Mouse (Mus musculus) thymus, postnatal 36 days (tissue): Measurements from ENCODE around the gene Pebp1.
"Not testable (repeated sequence)": the region's sequence is repeated elsewhere in the genome, so short reads cannot be mapped to it uniquely, and the experiment has no call there.

Experiments
- DNase-seq, 2 experiments: peaks; one replicate each; pipeline ENCODE4 v3.0.0; 2022; ENCODE audit warnings: mixed read lengths in 2 of 2

The Pebp1 gene

DNA sequence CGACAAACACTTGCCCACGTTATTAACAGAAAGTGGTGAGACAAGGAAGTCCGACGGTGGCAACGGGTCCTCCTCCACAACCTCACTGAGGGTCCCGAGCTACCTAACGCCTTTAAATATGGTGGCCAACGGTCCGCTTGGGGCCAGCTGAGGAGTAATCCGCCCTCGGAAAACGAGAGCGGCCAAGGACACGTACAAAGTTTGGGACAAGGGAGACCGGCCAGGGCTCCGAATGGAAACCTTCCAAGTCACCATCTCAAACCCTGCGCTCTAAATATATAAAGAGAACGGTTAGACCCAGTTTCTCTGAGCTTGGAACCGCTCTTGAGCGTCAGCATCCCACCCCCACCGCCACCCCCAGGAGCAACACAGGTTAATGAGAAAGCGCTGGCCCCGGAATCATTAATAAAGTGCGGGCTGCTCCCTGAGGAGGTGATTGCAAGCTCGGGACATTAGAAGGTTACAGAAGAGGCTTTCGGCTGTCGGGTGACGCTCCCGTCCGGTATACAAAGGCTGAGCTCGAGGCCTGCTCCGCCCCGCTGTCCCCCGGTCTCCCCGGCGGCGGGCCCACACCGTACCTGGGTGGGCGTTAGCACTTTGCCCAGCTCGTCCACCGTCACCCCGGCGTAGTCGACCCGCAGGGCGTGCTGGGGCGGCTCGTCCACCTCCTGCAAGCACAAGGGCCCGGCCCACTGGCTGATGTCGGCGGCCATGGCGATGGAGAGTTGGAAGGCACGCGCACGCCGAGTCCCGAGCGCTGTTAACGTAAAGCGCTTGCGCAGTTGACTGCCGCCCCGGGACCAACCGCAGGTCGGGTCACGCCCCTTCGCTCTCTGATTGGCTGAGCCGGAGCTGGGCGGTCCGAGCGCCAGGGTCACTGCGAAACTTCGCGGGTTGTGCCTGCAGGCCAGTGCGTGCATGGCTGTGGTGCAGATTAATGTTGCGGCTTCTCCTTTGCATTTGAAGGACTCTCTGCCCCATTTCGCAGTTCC, at the start of gene Pebp1:
Pebp1 (minus strand) TSS at position 795 of the 992 bp plus-strand sequence.
- DNase-seq = peak; percentile 94 to 95

DNA sequence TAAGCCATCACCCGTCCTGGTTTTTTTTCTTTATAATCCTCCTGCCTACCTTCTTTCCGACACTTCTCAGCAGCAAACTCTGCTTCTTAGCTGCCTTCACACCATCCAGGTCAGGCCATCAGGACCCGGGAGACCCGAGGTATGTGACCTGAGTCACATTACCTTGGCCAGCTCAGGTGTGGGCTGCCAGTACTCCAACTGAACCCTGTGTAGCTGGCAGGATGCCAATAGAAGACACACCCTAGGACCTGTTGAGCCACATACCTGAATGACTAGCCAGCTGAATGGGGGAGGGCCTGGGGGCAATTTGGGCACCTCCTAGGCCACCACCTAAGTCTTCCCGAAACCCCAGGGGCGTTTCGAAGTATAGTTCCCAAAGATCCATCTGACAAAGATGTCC, 43.0 kb upstream of the Pebp1 start:
- no peak for DNase-seq

DNA sequence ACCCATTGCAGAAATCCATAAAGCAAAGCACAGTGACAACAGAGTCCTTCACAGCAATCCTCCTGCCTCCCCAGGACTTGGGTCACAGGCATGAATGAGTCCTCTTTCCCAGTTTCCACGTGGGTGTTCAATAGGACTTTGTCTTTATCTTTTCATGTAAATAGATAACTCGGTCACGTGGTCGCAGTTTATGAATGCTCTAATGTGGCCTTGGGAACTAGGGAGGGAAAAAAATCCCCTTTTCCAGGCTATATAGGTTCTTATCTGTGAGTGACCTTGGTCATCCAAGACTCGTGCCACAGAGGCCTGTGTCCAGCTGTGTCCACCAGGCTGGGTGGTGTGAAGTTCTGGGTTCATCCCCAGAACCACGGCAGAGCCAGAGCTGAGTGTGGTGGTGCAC, 39.0 kb upstream of the Pebp1 start:
- no peak for DNase-seq

DNA sequence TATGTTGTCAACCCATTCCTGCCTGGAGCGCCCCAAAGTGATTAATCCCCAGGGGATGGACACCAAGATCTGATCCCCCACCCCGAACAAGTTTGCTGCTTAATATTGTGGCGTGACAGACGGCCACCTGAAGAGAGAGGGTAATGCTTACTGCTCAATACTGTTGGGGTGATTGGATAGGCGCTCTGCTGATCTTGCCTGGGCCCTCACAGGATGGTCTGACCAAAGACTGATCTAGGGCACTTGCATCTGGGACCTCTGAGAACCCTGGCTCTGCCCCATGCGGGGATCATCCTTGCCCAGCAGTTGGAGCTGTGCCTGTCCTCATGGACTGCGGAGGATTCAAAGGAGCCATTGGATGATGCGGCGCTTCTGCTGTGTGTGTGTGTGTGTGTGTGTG, 36.3 kb upstream of the Pebp1 start:
- no peak for DNase-seq

DNA sequence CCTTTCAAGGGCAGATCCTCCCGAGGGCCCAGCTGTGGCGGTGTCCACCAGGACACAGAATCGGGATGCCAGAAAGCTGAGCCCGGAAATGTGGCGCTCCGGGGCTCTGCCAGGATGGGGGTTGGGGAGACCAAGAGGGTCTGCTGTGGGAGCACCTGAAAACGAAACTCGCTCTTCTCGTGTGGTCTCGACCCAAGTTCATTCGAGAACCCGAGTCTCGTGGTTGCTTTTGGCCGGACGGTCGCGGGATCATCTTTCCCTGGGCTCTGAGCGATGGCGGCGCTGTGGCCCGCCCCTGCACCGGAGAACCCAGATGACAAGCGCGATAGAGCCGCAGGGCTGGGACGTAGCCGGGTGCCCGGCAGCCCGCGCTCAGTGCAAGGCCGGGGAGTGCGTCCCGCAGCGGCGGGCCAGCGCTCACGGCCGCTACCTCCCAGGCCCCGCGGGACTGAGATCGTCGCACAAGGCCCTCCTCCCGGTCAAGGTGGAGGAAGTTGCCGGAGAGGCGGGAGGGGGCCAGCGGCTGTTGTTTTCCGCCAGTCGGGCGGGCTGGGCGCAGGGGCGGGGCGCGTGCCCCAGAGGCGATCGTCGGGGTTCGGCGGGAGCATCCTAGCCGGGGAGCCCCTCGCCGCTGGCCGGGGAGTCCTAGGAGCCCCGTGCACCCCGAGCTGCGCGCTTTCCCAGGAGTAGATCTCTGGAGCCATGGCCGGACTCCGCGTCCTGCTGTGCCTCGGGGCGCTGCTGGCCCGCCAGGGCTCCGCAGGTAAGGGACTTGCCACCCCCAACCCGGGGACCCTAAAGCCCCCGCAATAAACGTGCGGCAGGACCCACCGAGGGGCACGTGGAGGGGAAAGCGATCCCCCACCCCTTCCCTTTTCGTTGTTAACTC, 31.6 kb upstream of the Pebp1 start, which contains the start of gene Vsig10:
Vsig10 (plus strand) TSS at position 343 of the 889 bp plus-strand sequence.
- peak; percentile 31 to 35 for DNase-seq

DNA sequence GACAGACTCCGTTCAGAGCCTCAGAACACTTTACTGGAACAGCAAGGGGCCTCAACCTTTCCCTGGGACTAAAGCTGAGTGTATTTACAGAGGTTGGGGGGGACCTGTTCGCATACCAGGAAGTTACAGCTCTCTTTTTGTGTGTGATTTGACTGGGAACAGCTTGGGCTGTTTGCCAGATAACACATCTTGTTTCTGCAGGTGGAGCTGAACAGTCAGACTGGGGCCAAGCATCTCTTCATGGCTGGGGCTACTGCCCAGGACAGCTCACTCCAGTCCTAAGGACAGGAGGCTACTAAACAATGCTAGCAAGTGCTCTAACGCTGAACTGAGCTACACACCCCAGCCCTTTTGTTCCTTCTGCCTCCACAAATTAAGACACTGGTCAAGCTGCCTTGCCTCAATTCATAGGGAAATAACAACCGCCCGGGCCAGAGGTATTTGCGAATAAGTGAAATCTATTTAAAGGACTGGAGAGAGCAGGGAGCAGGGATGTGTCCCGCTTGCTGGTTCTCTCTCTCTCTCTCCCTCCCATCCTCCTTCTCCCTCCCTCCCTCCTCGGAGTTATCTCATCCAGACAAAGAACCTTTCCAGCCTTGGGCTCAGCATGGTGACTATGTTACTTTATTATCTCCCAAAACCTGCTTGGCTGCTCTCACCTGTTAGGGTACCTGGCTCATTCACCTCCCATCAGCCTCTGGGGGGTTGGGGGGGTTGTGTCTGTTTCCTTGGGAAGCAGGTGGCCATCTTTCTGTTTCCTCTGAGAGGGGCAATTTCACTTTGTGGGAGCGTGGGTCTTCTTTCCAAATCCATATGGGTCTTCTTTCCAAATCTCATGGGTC, 27.4 kb upstream of the Pebp1 start:
- DNase-seq = no peak

DNA sequence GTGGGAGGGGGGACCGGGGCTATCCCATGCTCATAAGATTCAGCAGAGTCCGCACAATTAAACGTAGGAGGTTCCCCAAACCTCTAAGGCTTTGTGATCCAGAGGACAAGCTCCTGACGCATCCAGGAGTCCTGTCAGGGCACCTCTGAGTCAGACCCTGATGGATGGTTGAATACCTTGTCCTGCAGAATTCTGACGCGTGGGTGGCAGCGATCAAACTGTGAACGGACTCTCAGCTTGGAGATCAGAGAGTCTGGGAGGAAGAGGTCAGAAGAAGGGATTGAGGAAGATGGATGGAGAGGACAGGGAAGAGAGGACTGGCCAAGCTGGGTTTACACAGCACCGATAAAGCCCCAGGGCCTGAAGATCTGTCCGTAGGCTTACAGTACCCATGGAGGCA, 26.5 kb upstream of the Pebp1 start:
- DNase-seq = no peak

DNA sequence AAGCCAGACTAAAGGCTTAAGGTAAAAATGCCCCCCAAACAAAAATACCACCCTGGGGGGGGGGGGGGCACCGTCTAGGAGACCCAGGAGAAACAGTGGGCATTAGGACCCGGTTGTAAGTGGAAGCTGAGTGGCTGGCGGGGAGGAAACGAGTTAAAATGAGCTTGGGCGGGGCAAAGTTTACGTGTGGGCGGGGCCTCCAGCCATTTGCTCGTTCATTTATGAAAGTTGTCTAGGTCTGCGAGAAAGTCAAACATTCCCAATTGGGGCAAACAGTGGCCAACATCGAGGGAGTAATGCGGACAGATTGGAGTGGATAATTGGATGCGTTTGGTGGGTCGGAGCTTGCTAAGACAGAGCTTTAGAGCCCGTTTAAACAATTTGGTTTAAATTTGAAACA, 26.0 kb upstream of the Pebp1 start:
- DNase-seq = peak; percentile 13 to 20

DNA sequence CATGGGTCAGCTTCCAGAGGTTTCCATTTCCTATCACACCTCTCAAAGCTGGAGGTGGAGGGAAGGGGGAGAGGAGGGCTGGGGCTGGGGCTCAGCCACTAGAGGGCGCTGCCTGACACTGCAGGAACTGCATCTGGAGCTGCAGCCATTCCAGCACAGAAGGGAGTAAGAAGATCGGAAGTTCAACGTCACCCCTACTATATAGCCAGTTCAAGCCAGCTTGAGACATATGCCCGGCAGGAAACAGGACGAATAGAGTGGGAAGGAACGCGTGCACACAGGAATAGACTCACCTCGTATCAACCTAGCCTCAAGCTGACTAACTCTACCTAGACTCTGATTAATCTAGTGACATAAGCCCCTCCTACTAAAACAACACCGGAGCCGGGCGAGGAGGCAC, 20.3 kb upstream of the Pebp1 start:
- peak; percentile 69 to 74 for DNase-seq

DNA sequence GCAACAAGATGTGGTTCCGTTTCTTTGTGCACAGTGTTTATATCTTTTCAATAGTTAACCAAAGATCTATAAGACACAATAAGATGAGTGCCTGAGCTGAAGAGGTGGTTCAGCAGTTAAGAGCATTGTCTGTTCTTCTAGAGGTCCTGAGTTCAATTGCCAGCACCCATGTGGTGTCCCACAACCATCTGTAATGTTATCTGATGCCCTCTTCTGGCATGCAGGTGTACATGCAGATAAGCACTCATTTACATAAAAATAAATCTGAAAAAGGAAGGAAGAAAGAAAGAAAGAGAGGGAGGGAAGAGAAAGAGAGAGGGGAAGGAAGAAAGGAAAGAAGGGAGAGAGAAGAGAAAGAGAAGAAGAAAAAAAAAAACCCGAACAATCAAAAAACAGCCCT, 19.4 kb upstream of the Pebp1 start:
- no peak for DNase-seq

DNA sequence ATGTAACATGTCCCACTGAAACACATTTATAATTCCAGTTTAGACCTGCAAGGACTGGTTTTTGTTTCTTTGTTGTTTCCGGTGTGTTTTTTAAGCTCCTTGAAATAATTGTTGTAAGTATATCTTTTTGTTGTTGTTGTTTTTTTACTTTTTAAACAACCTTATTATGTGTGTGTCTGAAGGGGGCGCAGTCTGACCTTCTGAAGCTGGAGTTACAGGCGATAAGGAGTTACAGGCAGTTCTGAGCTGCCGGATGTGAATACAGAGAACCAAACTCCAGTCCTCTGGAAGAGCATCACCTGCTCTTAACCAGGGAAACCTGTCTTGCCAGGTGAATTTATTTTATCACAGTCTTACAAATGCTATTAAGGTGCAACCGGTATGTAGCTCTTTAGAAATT, 18.3 kb upstream of the Pebp1 start:
- no peak for DNase-seq

DNA sequence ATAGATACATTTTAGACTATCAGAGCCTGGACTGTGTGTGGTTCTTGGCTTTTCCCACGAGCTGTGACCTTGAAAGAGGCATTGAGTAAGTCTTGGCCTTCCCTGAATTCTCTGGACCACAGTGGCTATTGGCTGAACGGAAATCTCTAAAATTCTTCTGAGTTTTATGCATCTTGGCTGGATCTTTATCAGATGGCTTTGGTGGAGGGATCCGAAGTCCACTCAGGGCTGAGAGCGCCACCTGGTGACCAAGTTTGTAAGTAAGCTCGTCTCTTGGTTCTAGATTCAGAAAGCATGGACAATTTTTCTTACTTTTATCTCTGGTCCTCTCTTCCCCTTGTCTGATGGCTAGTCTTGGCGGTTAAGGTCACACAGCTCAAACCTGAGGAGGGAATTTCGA, 17.5 kb upstream of the Pebp1 start:
- DNase-seq = peak; percentile 42 to 59

DNA sequence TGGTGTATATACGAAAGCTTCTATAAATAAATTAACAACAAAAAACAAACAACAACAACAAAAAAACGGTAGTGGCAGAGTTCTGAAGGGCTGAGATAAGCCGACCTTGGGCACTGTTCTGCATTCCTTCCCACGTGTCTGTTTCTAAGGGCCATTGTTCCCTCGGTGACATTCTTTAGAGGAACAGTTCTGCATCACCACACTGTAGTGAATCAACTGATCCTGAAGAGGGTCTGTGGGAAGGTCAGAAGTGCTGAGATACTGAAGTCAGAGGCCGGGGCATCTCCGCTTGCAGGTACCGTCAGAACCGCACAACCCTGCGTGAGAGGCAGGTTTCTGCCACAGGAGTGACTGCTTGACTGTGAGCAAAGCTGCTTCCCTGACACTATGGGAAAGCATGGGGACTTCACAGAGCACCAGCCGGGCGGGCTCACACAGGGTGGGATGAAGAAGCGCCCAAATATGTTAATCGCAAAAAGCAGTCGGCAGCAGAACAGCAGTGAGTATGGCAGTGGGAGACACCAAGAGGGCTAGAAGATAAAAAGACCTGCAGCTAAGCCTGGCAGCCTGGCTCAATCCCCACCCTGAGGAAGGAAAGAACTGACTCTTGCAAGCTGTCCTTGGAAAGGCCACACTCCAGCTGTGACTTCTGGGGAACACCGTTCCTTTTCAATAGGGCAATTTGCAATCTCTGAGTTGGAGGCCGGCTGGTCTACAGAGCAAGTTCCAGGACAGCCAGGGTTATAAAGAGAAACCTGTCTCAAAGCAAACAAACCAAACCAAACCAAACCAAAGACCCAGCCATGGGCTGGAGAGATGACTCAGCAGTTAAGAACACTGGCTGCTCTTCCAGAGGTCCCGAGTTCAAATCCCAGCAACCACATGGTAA, 16.5 kb upstream of the Pebp1 start:
- DNase-seq = no peak

DNA sequence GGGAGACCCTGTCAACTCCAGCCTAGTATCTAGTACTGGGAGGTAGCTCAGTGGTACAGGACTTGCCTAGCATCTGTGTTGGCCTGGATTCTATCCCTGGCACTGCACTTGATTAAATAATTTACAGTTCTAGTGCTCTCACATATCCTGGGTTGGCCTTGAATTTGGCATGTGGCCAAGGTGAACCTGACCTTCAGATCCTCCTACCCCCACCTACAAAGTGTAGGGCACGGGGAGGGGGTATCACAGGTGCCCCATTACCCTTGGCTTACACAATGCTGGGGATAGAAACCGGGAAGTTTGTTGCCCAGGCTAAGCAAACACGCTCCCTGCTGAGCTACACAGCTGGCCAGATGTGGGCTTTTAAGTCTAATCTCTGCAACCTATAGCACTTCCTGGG, 15.5 kb upstream of the Pebp1 start:
- DNase-seq = no peak

DNA sequence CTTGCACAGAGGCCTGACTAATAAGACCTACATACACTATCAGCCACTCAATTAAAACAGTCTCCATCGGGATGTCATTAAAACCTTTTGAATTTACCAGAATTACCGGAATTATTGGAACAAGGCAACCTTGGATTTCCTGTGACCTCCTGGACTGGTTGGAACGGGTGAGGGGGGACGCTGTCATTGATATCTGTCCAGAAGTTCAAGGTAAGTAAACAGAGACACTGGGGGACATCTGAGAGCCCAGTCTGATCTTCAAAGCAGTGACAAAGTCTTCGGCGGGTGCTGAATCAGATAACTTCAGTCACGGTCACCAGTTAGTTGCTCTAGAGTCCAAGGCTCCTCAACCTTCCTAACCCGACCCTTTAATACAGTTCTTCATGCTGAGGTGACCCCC, 7.6 kb upstream of the Pebp1 start:
- DNase-seq = no peak

DNA sequence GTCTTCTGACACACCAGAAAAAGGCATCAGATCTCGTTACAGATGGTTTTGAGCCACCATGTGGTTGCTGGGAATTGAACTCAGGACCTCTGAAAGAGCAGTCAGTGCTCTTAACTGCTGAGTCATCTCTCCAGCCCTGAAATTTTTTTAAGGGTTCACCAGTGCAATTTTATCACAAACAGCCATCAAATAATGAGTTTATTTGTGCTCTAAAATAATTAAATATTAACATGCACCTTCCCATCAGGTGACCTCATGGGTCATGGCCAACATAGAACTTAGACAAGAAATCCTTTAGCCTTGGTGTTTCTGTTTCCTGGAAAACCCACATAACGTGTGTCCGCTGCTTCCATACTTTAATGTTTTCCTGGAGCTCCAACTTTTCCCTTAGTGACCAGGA, 6.4 kb upstream of the Pebp1 start:
- DNase-seq = not testable (repeated sequence)

DNA sequence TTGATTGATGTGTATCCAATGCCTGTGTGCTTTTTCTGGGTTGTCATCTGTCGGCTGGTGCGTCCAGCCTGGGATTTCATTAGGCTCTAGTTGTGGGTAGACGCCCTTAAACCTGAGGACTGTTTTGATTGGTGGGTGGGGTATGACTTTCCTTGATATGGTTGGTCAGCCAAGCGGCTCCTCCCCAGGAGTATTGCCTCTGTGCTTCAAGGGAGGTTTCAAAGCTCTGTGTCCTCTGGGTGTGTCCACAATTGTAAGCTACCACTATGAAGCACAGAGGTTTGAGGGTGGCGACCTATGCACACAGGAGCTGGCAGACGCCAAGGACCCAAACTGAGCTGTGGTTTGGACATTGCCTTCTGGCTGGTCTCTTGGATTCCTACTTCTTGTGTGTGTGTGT, 5.1 kb upstream of the Pebp1 start:
- no peak for DNase-seq

DNA sequence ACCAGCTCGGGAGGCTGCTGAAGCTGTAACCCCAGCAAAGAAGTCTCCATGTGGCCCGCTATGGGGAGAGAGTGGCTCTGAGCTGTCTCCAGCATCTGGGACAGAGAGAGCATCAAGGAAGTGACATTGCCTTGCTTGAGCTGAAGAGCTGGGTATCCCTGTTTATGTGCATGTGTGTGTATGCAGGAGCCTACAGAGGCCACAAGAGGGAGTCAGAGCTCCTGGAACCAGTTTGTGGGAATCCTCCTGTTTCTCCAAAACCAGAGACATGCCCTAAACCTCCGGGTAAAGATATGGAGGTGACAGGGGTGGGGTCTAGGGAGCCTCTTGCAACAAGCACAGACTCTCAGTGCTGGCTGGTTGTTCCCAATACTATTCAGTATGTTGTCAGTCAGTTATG, 3.9 kb upstream of the Pebp1 start:
- DNase-seq = no peak

DNA sequence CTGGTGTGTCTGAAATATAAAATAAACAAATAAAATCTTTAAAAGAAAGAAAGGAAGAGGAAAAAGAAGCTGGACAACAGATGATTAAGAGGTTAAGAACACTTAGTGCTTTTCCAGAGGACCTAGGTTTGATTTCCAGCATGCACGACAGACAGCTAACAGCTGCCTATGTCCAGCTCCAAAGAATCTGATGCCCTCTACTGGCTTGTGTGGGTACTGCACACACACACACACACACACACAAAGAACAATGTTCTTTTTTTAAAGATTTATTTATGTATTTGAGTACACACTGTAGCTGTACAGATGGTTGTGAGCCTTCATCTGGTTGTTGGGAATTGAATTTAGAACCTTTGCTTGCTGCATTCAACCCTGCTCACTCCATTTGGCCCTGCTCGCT, 2.7 kb upstream of the Pebp1 start:
- DNase-seq = no peak

DNA sequence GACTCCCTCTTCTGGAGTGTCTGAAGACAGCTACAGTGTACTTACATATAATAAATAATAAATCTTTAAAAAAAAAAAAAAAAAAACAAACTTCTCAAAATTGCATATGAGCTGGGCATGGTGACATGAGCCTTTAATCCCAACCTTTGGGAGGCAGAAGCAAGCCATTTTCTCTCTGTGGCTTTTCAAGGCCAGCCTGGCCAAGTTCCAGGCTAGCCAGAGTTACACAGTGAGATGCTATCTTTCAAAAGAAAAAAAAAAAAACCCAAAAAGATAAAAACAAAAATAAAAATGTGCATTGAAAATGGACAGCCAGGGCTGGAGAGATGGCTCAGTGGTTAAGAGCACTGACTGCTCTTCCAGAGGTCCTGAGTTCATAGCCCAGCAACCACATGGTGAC, 2.2 kb upstream of the Pebp1 start:
- no peak for DNase-seq

DNA sequence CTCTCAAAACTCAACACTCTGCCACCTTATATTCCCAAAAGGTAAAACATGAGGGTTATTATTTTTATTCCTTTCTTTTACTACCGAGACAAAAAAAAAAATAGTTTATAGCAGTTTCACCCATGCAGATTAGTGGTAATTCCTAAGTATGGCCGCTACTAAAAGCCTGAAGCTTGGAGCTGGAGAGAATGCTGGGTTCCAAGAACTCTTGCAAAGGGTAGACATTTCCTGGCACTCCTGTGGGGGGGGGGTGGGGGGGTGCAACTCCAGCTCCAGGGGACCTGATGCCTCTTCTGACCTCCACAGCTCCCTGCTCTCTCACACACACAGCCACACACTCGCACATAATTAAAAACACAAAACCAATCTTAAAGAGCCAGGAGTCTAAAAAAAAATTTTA, 1.1 kb downstream of the Pebp1 start:
- DNase-seq = no peak

DNA sequence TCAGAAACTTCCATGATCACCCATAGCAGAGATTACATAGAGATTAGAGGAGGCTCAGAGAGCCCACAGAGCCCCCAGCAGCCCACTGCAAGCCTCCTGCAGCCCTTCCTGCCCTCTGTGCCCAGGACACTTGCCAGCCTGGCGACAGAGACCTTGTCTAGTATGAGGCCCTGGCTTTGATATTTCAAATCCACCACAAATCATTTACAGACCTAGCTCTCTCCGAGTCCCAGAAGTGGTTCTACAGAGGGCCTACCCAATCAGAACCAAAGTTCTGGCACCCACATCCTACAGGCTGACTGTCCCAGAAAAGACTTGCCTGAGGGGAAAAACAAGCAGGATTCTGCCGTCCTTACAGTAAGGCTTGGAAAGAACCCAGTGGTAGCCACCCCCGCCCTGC, 2.2 kb downstream of the Pebp1 start:
- no peak for DNase-seq
